Mouse (Mus musculus): Measurements from ENCODE around the gene Hipk2. TPM values are rescaled to one million over a fixed set of nuclear protein-coding genes. Genes with fewer than 3 reads are reported as not detected.

Gene Hipk2
- polyA plus RNA-seq, 1 experiment from 2014 or later: 18.0 TPM

DNA sequence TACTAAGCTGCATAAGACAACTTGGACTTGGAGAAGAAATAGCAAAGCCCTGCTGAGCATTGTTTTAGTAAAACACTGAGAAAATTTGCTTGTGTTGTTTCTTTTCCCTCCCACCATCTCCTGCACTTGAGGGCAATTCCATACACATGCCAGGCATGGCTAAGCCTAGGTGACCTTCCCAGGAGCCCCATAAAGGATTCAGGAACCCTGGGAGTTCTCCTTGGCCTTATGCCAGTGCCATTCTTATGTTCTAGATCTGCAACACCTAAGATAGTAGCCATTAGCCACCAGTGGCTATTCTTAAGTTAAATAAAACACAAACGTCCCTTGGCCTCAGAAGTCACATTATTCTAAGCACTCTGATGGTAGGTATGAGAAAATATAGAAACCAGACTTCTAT lies 28.5 kb downstream of the Hipk2 start:
- H3K4me3 ChIP-seq (replicated peaks): no peak overlapping the region
- no peak for ATAC-seq (ENCODE audit: insufficient read depth)
- H3K4me2 ChIP-seq: no peak overlapping the region
- no peaks in the 10 kb centered on the region for H3K9me3 ChIP-seq (replicated peaks)
- 57% methylated on average over 1 of the region's 1 CpGs for WGBS (ENCODE audit: insufficient replicate concordance)
- peaks cover 21% of the 10 kb centered on the region for H3K36me3 ChIP-seq (replicated peaks)
- no peak overlapping the region for H3K9ac ChIP-seq
- no peaks in the 10 kb centered on the region for H3K27me3 ChIP-seq
- H3K27ac ChIP-seq (replicated peaks): peak overlapping the region; percentile 29; the same call in 1 of the 2 replicates
- H3K4me1 ChIP-seq (replicated peaks): peaks cover 91% of the 10 kb centered on the region

DNA sequence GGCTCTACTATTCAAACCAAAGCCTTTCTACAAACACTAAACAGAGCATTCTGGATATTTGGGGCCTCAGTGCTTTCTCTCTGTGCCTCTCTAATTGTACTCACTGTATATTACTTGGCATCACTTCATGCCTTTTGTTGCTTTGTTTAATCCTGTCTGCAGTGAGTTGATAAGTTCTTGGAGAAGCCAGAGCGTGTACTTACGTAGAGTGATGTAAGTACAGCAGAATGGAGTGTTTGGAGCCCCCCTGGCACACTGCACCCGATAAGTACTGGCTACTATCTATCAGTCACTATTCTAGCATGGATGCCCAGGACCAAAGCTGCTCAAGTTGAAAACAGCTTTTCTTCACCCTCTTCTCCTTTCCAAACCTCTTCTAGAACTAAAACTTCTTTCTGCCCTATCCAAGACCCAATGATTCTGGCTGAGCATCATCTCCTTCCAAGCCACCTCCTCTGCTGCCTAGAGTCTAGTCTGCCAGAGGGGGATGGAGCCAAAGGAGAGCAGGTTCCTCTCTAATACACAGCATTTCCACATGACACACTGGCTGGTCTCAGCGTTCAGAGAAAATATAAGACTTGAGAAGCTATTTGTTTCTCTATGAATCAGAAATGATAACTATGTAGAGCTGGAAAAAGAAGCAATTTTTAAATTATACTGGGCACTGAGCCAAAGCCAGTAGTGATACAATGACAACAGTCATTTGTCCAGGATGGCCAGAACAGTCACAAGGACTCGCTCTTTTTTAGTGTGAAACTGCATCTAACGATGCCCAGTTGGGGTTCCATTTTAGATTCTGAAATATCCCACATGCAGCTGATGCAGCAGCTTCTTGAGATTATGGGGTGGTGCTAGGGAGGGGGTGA lies 29.4 kb downstream of the Hipk2 start:
- H3K27me3 ChIP-seq: no peaks in the 10 kb centered on the region
- H3K36me3 ChIP-seq (replicated peaks): peaks cover 20% of the 10 kb centered on the region
- H3K4me3 ChIP-seq (replicated peaks): no peak overlapping the region
- peak; percentile 45 for ATAC-seq (ENCODE audit: insufficient read depth)
- no peak overlapping the region for H3K9ac ChIP-seq
- H3K4me2 ChIP-seq: peak overlapping the region; percentile 14; the same call in 1 of the 2 replicates
- peak overlapping the region; percentile 29; the same call in 1 of the 2 replicates for H3K27ac ChIP-seq (replicated peaks)
- WGBS (ENCODE audit: insufficient replicate concordance): 57% methylated on average over 6 of the region's 6 CpGs
- H3K9me3 ChIP-seq (replicated peaks): no peaks in the 10 kb centered on the region
- H3K4me1 ChIP-seq (replicated peaks): peaks cover 85% of the 10 kb centered on the region

DNA sequence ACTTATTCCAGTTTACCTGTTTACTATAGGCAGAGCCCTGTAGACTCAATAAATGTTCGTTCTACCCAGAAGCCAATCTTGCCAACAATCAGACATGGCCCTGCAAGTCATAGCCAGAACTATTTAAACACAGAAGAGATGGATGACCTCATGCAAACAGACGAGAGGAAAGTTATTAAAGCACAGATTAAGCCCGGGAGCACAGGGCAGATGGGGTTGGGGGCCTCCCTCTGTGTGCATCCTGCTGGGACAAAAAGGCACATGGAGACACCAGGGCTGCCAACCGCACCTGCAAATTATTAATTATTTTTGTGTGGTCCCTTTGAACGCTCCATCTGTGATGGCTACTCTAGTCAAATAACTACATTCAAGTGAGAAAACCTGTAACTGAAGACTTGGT lies 30.1 kb downstream of the Hipk2 start:
- no peaks in the 10 kb centered on the region for H3K9me3 ChIP-seq (replicated peaks)
- H3K4me2 ChIP-seq: no peak overlapping the region
- H3K36me3 ChIP-seq (replicated peaks): peaks cover 25% of the 10 kb centered on the region
- H3K9ac ChIP-seq: no peak overlapping the region
- H3K27me3 ChIP-seq: no peaks in the 10 kb centered on the region
- H3K4me1 ChIP-seq (replicated peaks): peaks cover 87% of the 10 kb centered on the region
- 81% methylated on average over 5 of the region's 5 CpGs for WGBS (ENCODE audit: insufficient replicate concordance)
- H3K27ac ChIP-seq (replicated peaks): peak overlapping the region; percentile 7; the same call in 1 of the 2 replicates
- no peak for ATAC-seq (ENCODE audit: insufficient read depth)
- no peak overlapping the region for H3K4me3 ChIP-seq (replicated peaks)

DNA sequence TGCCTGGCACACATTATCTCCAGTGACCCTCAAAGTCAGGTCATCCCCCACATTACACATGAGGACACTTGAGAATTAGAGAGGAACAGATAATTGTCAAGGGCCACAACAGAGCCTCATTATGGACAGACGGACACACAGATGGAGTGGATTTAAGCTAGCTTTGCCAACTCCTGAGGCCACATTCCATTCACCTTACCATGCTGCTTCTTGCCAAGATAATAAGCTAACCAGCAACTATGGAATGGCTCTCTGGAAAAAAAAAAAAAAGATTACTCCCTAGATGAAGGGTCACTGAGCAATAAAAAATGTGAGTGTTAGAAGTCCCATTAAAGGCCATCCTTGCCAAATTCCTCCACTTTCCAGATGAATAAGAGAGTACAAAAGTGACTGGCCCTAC lies 30.8 kb downstream of the Hipk2 start:
- no peak overlapping the region for H3K27ac ChIP-seq (replicated peaks)
- no peaks in the 10 kb centered on the region for H3K9me3 ChIP-seq (replicated peaks)
- H3K36me3 ChIP-seq (replicated peaks): peaks cover 29% of the 10 kb centered on the region
- no peak overlapping the region for H3K4me2 ChIP-seq
- no peak overlapping the region for H3K4me3 ChIP-seq (replicated peaks)
- H3K4me1 ChIP-seq (replicated peaks): peaks cover 87% of the 10 kb centered on the region
- H3K27me3 ChIP-seq: no peaks in the 10 kb centered on the region
- 89% methylated on average over 1 of the region's 1 CpGs for WGBS (ENCODE audit: insufficient replicate concordance)
- ATAC-seq (ENCODE audit: insufficient read depth): no peak
- H3K9ac ChIP-seq: no peak overlapping the region

DNA sequence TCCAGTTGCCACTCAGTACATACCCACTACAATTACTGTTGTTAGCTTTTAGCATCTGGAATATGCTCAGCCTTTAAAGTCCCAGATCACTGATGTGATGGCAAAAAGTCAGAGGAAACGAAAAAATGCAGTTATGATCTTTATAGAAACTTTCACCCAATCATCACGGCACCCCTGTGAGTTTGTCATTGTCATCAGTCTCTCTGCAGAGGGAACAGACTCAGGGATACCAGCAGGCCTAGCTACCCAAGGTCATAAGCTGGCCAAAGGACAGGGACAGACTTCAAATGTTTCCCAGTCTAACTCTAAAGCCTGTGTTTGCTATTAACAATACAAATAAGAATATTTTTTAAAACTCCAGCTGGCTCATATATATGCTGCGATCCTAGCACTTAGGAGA lies 34.4 kb downstream of the Hipk2 start:
- 0 out of 2 replicates have a peak overlapping the region, but pooled peaks have one; percentile 6 for H3K27ac ChIP-seq (replicated peaks)
- no peak overlapping the region for H3K4me3 ChIP-seq (replicated peaks)
- 80% methylated on average over 3 of the region's 3 CpGs for WGBS (ENCODE audit: insufficient replicate concordance)
- peaks cover 62% of the 10 kb centered on the region for H3K36me3 ChIP-seq (replicated peaks)
- ATAC-seq (ENCODE audit: insufficient read depth): no peak
- no peak overlapping the region for H3K9ac ChIP-seq
- peaks cover 82% of the 10 kb centered on the region for H3K4me1 ChIP-seq (replicated peaks)
- H3K4me2 ChIP-seq: no peak overlapping the region
- H3K9me3 ChIP-seq (replicated peaks): no peaks in the 10 kb centered on the region
- H3K27me3 ChIP-seq: no peaks in the 10 kb centered on the region

DNA sequence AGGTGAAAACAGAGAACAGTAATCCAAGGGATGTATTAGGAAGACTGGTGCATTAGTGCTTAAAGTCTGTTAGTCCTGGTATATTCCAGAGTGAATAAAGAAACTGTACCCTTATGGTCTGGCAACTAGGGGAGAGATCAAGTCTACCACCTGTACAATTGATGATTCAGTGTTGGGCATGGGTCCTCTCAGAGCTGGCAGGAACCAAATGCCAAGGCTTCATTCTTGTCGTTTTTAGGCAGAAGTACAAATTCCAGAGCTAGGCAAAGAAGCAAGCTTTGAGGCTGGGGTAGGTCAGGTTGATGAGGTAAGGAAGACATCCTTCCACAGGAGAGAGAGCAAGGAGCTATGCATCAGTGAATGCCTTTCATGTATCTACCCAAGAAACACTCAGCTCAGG lies 35.2 kb downstream of the Hipk2 start:
- no peak overlapping the region for H3K9ac ChIP-seq
- H3K4me1 ChIP-seq (replicated peaks): peaks cover 82% of the 10 kb centered on the region
- 73% methylated on average over 1 of the region's 1 CpGs for WGBS (ENCODE audit: insufficient replicate concordance)
- no peak overlapping the region for H3K27ac ChIP-seq (replicated peaks)
- H3K36me3 ChIP-seq (replicated peaks): peaks cover 66% of the 10 kb centered on the region
- no peaks in the 10 kb centered on the region for H3K9me3 ChIP-seq (replicated peaks)
- H3K27me3 ChIP-seq: no peaks in the 10 kb centered on the region
- H3K4me2 ChIP-seq: no peak overlapping the region
- no peak for ATAC-seq (ENCODE audit: insufficient read depth)
- H3K4me3 ChIP-seq (replicated peaks): no peak overlapping the region

DNA sequence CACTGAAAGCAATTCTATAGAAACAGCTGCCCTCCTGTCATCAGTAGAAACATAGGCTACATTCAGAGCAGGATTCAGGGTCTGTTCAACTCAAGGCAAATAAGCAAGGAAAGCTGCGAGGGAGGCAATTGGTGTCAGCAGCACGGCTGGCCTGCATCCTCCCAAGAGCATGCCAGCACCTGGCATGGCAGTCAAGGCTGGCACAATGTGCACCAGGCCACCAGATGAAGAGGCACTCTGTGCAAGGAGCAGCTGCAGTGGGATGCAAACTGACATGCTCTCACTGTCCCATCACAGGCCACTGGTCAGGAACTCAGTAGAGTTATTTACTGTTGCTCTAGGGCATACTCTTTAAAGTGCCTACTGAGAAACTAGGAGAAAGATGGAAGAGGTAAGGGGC lies 35.6 kb downstream of the Hipk2 start:
- H3K27me3 ChIP-seq: no peaks in the 10 kb centered on the region
- no peak overlapping the region for H3K27ac ChIP-seq (replicated peaks)
- no peaks in the 10 kb centered on the region for H3K9me3 ChIP-seq (replicated peaks)
- no peak overlapping the region for H3K9ac ChIP-seq
- ATAC-seq (ENCODE audit: insufficient read depth): no peak
- 88% methylated on average over 2 of the region's 2 CpGs for WGBS (ENCODE audit: insufficient replicate concordance)
- no peak overlapping the region for H3K4me3 ChIP-seq (replicated peaks)
- H3K4me1 ChIP-seq (replicated peaks): peaks cover 82% of the 10 kb centered on the region
- peaks cover 65% of the 10 kb centered on the region for H3K36me3 ChIP-seq (replicated peaks)
- H3K4me2 ChIP-seq: no peak overlapping the region

DNA sequence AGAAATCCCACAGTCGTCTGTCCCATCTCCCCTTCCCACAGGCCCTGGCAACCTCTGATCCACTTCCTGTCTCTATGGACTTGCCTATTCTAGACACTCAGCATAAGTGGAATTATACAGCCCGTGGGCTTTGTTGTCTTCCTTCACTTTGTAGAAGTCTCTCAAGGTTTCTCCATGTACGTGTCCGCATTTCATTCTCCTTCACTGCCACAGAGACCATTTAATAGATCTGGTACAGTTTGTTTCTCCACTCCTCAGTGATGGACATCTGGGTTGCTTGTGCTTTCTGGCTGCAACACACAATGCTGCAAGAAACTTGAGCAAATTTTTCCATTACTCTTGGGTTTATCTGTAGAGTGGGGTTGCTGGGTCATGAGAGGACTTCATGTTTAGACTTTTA lies 36.1 kb downstream of the Hipk2 start:
- peaks cover 60% of the 10 kb centered on the region for H3K36me3 ChIP-seq (replicated peaks)
- no peaks in the 10 kb centered on the region for H3K9me3 ChIP-seq (replicated peaks)
- WGBS (ENCODE audit: insufficient replicate concordance): 71% methylated on average over 4 of the region's 4 CpGs
- no peak for ATAC-seq (ENCODE audit: insufficient read depth)
- no peaks in the 10 kb centered on the region for H3K27me3 ChIP-seq
- no peak overlapping the region for H3K4me2 ChIP-seq
- no peak overlapping the region for H3K9ac ChIP-seq
- H3K4me3 ChIP-seq (replicated peaks): no peak overlapping the region
- H3K27ac ChIP-seq (replicated peaks): no peak overlapping the region
- peaks cover 82% of the 10 kb centered on the region for H3K4me1 ChIP-seq (replicated peaks)

DNA sequence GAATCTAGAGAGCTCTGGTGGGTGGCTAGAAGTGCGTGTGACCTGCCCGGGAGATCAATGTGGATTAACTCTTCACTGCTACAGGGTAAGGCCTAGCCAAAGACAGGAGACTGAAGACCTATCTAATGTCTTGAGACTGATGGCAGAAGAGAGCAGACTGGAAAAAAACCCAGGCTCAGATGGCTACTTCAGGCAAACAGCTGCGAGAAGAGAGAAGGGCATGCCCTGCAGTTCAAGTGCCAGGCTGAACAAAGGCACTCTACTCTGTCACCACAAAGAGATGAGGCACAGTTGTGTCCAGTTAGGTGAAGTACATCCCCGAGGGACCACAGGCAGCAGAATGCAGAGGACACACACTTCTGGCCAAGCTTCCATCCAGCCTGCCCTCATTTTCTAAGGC lies 37.9 kb downstream of the Hipk2 start:
- Histone ChIP-seq H3K4me3 (replicated peaks) (no peak overlapping the region), H3K4me2 (no peak overlapping the region), H3K4me1 (replicated peaks) (peaks cover 85% of the 10 kb centered on the region), H3K9me3 (replicated peaks) (no peaks in the 10 kb centered on the region), H3K27ac (replicated peaks) (peak overlapping the region; percentile 53; the same call in 1 of the 2 replicates), H3K36me3 (replicated peaks) (peaks cover 66% of the 10 kb centered on the region), H3K9ac (no peak overlapping the region), H3K27me3 (no peaks in the 10 kb centered on the region)
- no peak for ATAC-seq (ENCODE audit: insufficient read depth)
- 78% methylated on average over 4 of the region's 4 CpGs for WGBS (ENCODE audit: insufficient replicate concordance)

DNA sequence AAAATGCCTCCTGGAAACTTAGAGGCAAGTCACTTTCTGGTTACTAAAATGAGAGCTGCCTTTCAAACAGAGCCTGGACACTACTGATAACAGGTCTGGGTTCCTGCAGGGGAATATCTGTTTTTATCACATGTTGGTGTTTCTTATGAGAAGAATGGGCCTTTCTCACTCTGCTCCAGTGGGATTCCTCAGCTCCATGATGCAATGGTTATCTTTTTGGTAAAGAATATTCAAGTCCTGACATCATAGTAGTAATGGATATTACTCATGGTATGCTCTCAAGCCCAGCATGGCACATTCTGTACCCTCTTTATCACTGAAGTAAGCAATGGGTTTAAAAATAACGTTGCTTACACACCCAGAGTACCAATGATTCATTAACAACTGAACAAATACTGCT lies 40.7 kb downstream of the Hipk2 start:
- peak overlapping the region; percentile 89 for H3K27ac ChIP-seq (replicated peaks)
- peak overlapping the region; percentile 57 for H3K4me2 ChIP-seq
- peak overlapping the region; percentile 14 for H3K4me3 ChIP-seq (replicated peaks)
- peaks cover 91% of the 10 kb centered on the region for H3K4me1 ChIP-seq (replicated peaks)
- peak; percentile 94 for ATAC-seq (ENCODE audit: insufficient read depth)
- H3K9me3 ChIP-seq (replicated peaks): no peaks in the 10 kb centered on the region
- no peaks in the 10 kb centered on the region for H3K27me3 ChIP-seq
- 8% methylated on average over 1 of the region's 1 CpGs for WGBS (ENCODE audit: insufficient replicate concordance)
- no peak overlapping the region; the same call in 1 of the 2 replicates for H3K9ac ChIP-seq
- peaks cover 51% of the 10 kb centered on the region for H3K36me3 ChIP-seq (replicated peaks)

DNA sequence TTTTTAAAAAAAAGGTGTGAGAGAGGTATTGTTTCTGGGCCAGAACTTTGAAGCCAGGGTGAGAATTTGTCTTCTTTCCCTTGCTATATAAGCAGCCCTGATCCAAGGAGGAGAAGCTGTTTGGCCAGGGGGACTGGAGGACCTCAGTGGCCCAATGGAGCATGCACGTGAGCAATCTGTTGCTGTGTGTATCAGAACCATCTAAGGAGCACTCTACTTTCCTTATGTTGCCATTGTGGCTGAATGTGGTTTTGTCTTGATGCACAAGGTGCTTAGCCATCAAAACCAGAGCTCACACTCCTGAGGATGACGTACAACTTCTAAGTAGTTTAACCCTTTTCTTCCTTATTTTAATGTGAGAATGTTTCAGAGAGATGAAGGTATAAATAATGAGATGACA lies 41.2 kb downstream of the Hipk2 start:
- no peaks in the 10 kb centered on the region for H3K27me3 ChIP-seq
- 24% methylated on average over 2 of the region's 2 CpGs for WGBS (ENCODE audit: insufficient replicate concordance)
- H3K9me3 ChIP-seq (replicated peaks): no peaks in the 10 kb centered on the region
- ATAC-seq (ENCODE audit: insufficient read depth): peak; percentile 65
- H3K4me2 ChIP-seq: peak overlapping the region; percentile 57
- H3K4me1 ChIP-seq (replicated peaks): peaks cover 91% of the 10 kb centered on the region
- peak overlapping the region; percentile 89 for H3K27ac ChIP-seq (replicated peaks)
- H3K4me3 ChIP-seq (replicated peaks): no peak overlapping the region
- H3K9ac ChIP-seq: peak overlapping the region; percentile 28; the same call in 1 of the 2 replicates
- H3K36me3 ChIP-seq (replicated peaks): peaks cover 46% of the 10 kb centered on the region
